Mouse (Mus musculus): ENCODE data around the gene Rbfox3. TPM values are rescaled to one million over a fixed set of nuclear protein-coding genes. Genes with fewer than 3 reads are reported as not detected.

The Rbfox3 gene
- polyA plus RNA-seq, 1 experiment from 2014 or later, result 0.97 TPM

- no peak overlapping the region for H3K4me2 ChIP-seq (replicated peaks; ENCODE audit: low read depth, low read length)
- no peaks in the 10 kb centered on the region for H3K36me3 ChIP-seq (ENCODE audit: insufficient read depth, low read length)
- no peaks in the 10 kb centered on the region for H3K27me3 ChIP-seq (replicated peaks; ENCODE audit: insufficient read depth, low read length)
- no peak overlapping the region for H3K4me3 ChIP-seq (ENCODE audit: low read depth, low read length)
- WGBS, result 35% methylated on average over 8 of the region's 8 CpGs
- H3K9ac ChIP-seq (replicated peaks; ENCODE audit: low read depth), result no peak overlapping the region
- H3K9me3 ChIP-seq (ENCODE audit: low read length), result no peaks in the 10 kb centered on the region
- ATAC-seq (peak; percentile 25), DNase-seq (ENCODE audit: low spot score) (peak; percentile 43)
- TF ChIP-seq CTCF (IDR thresholded peaks at IDR 0.05) (no peak), EP300 (IDR thresholded peaks at IDR 0.05) (no peak)
- no peaks in the 10 kb centered on the region for H3K4me1 ChIP-seq (ENCODE audit: insufficient read depth, low read depth, low read length)
- no peak overlapping the region for H3K27ac ChIP-seq (ENCODE audit: low read length)
Measured at GRCm38 (mm10) chr11:118723166-118723565, 188.2 kb downstream of the Rbfox3 start.

DNA sequence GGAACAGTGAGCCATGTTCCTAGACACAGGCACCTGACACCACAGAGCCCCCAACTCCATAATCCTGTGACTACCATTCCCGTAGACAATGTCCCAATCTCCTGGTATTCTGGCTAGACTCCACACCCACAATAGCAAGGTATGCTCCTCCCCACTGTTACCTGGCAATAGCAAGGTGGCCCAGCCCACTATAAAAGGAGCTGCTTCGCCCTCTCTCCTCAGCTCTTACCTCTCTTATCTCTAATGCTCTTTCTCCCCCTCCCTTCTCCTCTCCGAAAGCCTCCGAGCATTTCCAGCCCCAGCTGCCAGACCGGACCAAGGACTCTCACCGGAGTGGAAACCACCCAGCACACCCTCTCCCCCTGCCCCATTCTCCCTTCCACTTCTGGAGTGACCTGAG, 189.5 kb downstream of the Rbfox3 start:
- no peak for TF ChIP-seq EP300 (IDR thresholded peaks at IDR 0.05)
- no peak for TF ChIP-seq CTCF (IDR thresholded peaks at IDR 0.05)
- no peak overlapping the region for H3K4me2 ChIP-seq (replicated peaks; ENCODE audit: low read depth, low read length)
- WGBS, result 45% methylated on average over 6 of the region's 6 CpGs
- no peak overlapping the region for H3K27ac ChIP-seq (ENCODE audit: low read length)
- DNase-seq (ENCODE audit: low spot score) (peak; percentile 14), ATAC-seq (no peak; the same call in 1 of the 2 replicates)
- H3K4me3 ChIP-seq (ENCODE audit: low read depth, low read length), result no peak overlapping the region
- no peak overlapping the region for H3K9ac ChIP-seq (replicated peaks; ENCODE audit: low read depth)
- no peaks in the 10 kb centered on the region for H3K9me3 ChIP-seq (ENCODE audit: low read length)
- no peaks in the 10 kb centered on the region for H3K4me1 ChIP-seq (ENCODE audit: insufficient read depth, low read depth, low read length)
- no peaks in the 10 kb centered on the region for H3K27me3 ChIP-seq (replicated peaks; ENCODE audit: insufficient read depth, low read length)
- no peaks in the 10 kb centered on the region for H3K36me3 ChIP-seq (ENCODE audit: insufficient read depth, low read length)

GRCm38 (mm10) chr11:118714601-118715524, 196.5 kb downstream of the Rbfox3 start:
- H3K27ac ChIP-seq (ENCODE audit: low read length), result no peak overlapping the region
- no peaks in the 10 kb centered on the region for H3K4me1 ChIP-seq (ENCODE audit: insufficient read depth, low read depth, low read length)
- no peaks in the 10 kb centered on the region for H3K9me3 ChIP-seq (ENCODE audit: low read length)
- no peak for ATAC-seq
- no peak overlapping the region for H3K4me2 ChIP-seq (replicated peaks; ENCODE audit: low read depth, low read length)
- no peaks in the 10 kb centered on the region for H3K27me3 ChIP-seq (replicated peaks; ENCODE audit: insufficient read depth, low read length)
- H3K36me3 ChIP-seq (ENCODE audit: insufficient read depth, low read length), result no peaks in the 10 kb centered on the region
- no peak overlapping the region for H3K4me3 ChIP-seq (ENCODE audit: low read depth, low read length)
- no peak overlapping the region for H3K9ac ChIP-seq (replicated peaks; ENCODE audit: low read depth)
- no peak for TF ChIP-seq CTCF (IDR thresholded peaks at IDR 0.05)
- no peak for TF ChIP-seq EP300 (IDR thresholded peaks at IDR 0.05)
- 74% methylated on average over 26 of the region's 26 CpGs for WGBS
- no peak for DNase-seq (ENCODE audit: low spot score)

DNA sequence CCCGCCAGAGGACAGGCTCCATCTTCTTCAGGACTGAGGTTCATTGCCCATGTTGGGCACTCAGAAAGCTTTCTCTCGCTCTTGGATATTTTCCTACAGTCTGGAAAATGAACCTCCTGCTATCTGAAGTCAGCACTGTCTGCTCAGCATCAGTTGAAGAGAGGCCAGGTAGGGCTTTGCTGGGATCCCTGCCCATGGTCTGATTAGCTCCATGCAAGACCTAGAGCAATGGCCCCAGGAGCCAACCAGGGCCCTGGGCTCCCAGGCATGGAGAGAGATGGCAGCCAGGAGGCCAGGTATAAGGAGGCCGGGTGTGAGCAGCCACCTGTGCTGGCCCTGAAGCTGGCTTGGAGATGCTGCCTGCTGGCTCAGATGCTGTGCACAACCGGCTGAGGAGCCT, 198.6 kb downstream of the Rbfox3 start:
- TF ChIP-seq EP300 (IDR thresholded peaks at IDR 0.05) (no peak), CTCF (IDR thresholded peaks at IDR 0.05) (no peak)
- WGBS, result 68% methylated on average over 4 of the region's 4 CpGs

GRCm38 (mm10) chr11:118712058-118712457, 199.3 kb downstream of the Rbfox3 start:
- ATAC-seq (no peak), DNase-seq (ENCODE audit: low spot score) (no peak)
- Histone ChIP-seq H3K4me1 (ENCODE audit: insufficient read depth, low read depth, low read length) (no peaks in the 10 kb centered on the region), H3K9me3 (ENCODE audit: low read length) (no peaks in the 10 kb centered on the region), H3K27me3 (replicated peaks; ENCODE audit: insufficient read depth, low read length) (no peaks in the 10 kb centered on the region), H3K9ac (replicated peaks; ENCODE audit: low read depth) (no peak overlapping the region), H3K4me2 (replicated peaks; ENCODE audit: low read depth, low read length) (no peak overlapping the region), H3K4me3 (ENCODE audit: low read depth, low read length) (no peak overlapping the region), H3K27ac (ENCODE audit: low read length) (no peak overlapping the region), H3K36me3 (ENCODE audit: insufficient read depth, low read length) (no peaks in the 10 kb centered on the region)
- WGBS, result 79% methylated on average over 9 of the region's 9 CpGs
- TF ChIP-seq EP300 (IDR thresholded peaks at IDR 0.05) (no peak), CTCF (IDR thresholded peaks at IDR 0.05) (no peak)

More for the DNA sequence above, 198.6 kb downstream of the Rbfox3 start:
- ATAC-seq (no peak), DNase-seq (ENCODE audit: low spot score) (no peak)
- Histone ChIP-seq H3K9me3 (ENCODE audit: low read length) (no peaks in the 10 kb centered on the region), H3K4me2 (replicated peaks; ENCODE audit: low read depth, low read length) (no peak overlapping the region), H3K9ac (replicated peaks; ENCODE audit: low read depth) (no peak overlapping the region), H3K4me3 (ENCODE audit: low read depth, low read length) (no peak overlapping the region), H3K36me3 (ENCODE audit: insufficient read depth, low read length) (no peaks in the 10 kb centered on the region), H3K27me3 (replicated peaks; ENCODE audit: insufficient read depth, low read length) (no peaks in the 10 kb centered on the region), H3K27ac (ENCODE audit: low read length) (no peak overlapping the region), H3K4me1 (ENCODE audit: insufficient read depth, low read depth, low read length) (no peaks in the 10 kb centered on the region)

DNA sequence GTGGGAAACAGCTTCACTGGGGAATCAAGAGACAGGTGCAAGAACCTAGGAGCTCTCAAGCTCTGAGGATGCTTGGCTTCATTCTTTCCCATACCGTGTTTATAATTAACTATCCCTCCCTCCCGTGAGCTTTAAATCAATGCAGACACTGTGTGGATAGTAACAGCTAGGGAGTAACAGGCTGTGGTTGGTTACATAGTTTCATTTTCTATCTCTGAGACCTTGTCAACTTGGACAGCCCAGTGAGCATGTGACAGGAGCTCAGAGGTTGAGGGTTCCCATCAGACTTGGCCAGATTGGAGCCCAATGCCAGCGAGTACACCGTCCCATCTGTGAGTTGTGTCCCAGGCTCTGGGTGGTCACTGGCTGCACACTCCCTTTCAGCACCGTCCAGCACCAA, 201.4 kb downstream of the Rbfox3 start:
- WGBS, result 68% methylated on average over 5 of the region's 5 CpGs
- no peak overlapping the region for H3K9ac ChIP-seq (replicated peaks; ENCODE audit: low read depth)
- H3K4me3 ChIP-seq (ENCODE audit: low read depth, low read length), result no peak overlapping the region
- H3K9me3 ChIP-seq (ENCODE audit: low read length), result no peaks in the 10 kb centered on the region
- no peak for TF ChIP-seq CTCF (IDR thresholded peaks at IDR 0.05)
- TF ChIP-seq EP300 (IDR thresholded peaks at IDR 0.05), result no peak
- no peak overlapping the region for H3K27ac ChIP-seq (ENCODE audit: low read length)
- DNase-seq (ENCODE audit: low spot score) (no peak), ATAC-seq (no peak)
- no peak overlapping the region for H3K4me2 ChIP-seq (replicated peaks; ENCODE audit: low read depth, low read length)
- no peaks in the 10 kb centered on the region for H3K36me3 ChIP-seq (ENCODE audit: insufficient read depth, low read length)
- no peaks in the 10 kb centered on the region for H3K4me1 ChIP-seq (ENCODE audit: insufficient read depth, low read depth, low read length)
- no peaks in the 10 kb centered on the region for H3K27me3 ChIP-seq (replicated peaks; ENCODE audit: insufficient read depth, low read length)

All from lung, postnatal 0 days (tissue).